Mouse (Mus musculus) CH12.LX (cell line): ENCODE measurements at regions not wholly inside any gene's neighbourhood (a gene's known extent, or its start where the extent isn't known, plus 50 kb on each side); places are given as distances from the start of the nearest gene placed in this dataset.

Experiments
- DNase-seq: peaks from one replicate; pipeline ENCODE4 v3.0.0-alpha.2; 2013; ENCODE audit errors: extremely low read depth
- H3K27ac ChIP-seq: 2 replicates; pipeline ENCODE4 v1.5.1; 2012; ENCODE audit warnings: low read depth, mild to moderate bottlenecking, control low read depth, moderate library complexity; ENCODE audit not compliant: insufficient read depth
- H3K27me3 ChIP-seq: replicated peaks from 2 replicates; pipeline ENCODE3; 2012; ENCODE audit warnings: inconsistent platforms
- H3K36me3 ChIP-seq, 2 experiments: replicated peaks in 1 of 2; 2 replicates each; pipeline versions ENCODE3 to v1.6.1; 2012; ENCODE audit warnings: inconsistent platforms in 1 of 2, low read length in 1 of 2, mild to moderate bottlenecking in 1 of 2, mixed read lengths in 1 of 2, moderate library complexity in 1 of 2; ENCODE audit not compliant: control insufficient read depth in 1 of 2, insufficient read depth in 1 of 2
- H3K4me1 ChIP-seq, 2 experiments: 2 replicates each; pipeline ENCODE4 v1.6.1; 2012; ENCODE audit warnings: inconsistent platforms in 1 of 2, moderate library complexity in 1 of 2; ENCODE audit not compliant: insufficient read depth in 2 of 2, control insufficient read depth in 1 of 2
- H3K4me2 ChIP-seq: 2 replicates; pipeline ENCODE4 v1.6.1; 2012; ENCODE audit warnings: low read depth, mild to moderate bottlenecking, control low read depth; ENCODE audit not compliant: poor library complexity, insufficient read depth, severe bottlenecking
- H3K4me3 ChIP-seq, 3 experiments: fragments of 150-350 bp in 1 of 3; sonication (generic) in 1 of 3; replicated peaks in 1 of 3; 2 replicates each; pipeline versions ENCODE3 to v1.5.1; 2011 to 2012; ENCODE audit warnings: low read depth in 2 of 3, low read length in 2 of 3, mild to moderate bottlenecking in 2 of 3, moderate library complexity in 2 of 3, control low read depth in 1 of 3, improper control_type of control experiment in 1 of 3, inconsistent platforms in 1 of 3, mixed read lengths in 1 of 3; ENCODE audit not compliant: poor library complexity in 1 of 3
- H3K79me2 ChIP-seq: replicated peaks from 2 replicates; pipeline ENCODE4 v1.6.1; 2012; ENCODE audit warnings: mild to moderate bottlenecking, moderate library complexity; ENCODE audit not compliant: control insufficient read depth, poor library complexity, insufficient read depth, severe bottlenecking; ENCODE audit errors: extremely low read depth
- H3K9ac ChIP-seq: 2 replicates; pipeline ENCODE4 v1.6.1; 2012; ENCODE audit warnings: low read depth, mild to moderate bottlenecking, control low read depth, moderate library complexity; ENCODE audit not compliant: insufficient read depth
- H3K9me3 ChIP-seq: replicated peaks from 2 replicates; pipeline ENCODE3; 2012; ENCODE audit warnings: low read length, inconsistent platforms, mixed read lengths
- BHLHE40 ChIP-seq: IDR thresholded peaks from 2 replicates; pipeline ENCODE4 v1.6.1; 2011; ENCODE audit warnings: mild to moderate bottlenecking, low read depth, low read length, improper control_type of control experiment
- CTCF ChIP-seq, 2 experiments: IDR thresholded peaks in 1 of 2; conservative IDR thresholded peaks in 1 of 2; 2 replicates each; pipeline ENCODE4 v1.5.1; 2011 to 2012; ENCODE audit warnings: low read depth in 2 of 2, low read length in 2 of 2, improper control_type of control experiment in 1 of 2, inconsistent platforms in 1 of 2, mild to moderate bottlenecking in 1 of 2, moderate library complexity in 1 of 2
- EP300 ChIP-seq: IDR thresholded peaks from 2 replicates; pipeline ENCODE4 v1.6.1; 2011; ENCODE audit warnings: low read length, improper control_type of control experiment
- ETS1 ChIP-seq: conservative IDR thresholded peaks from 2 replicates; pipeline ENCODE4 v1.6.1; 2012; ENCODE audit warnings: low read depth, mild to moderate bottlenecking, inconsistent platforms, low read length, improper control_type of control experiment, moderate library complexity
- GABPA ChIP-seq: IDR thresholded peaks from 2 replicates; pipeline ENCODE4 v1.6.1; 2012; ENCODE audit warnings: low read depth, low read length, improper control_type of control experiment, inconsistent platforms; ENCODE audit not compliant: insufficient replicate concordance
- HCFC1 ChIP-seq: IDR thresholded peaks from 2 replicates; pipeline ENCODE4 v1.6.1; 2012; ENCODE audit warnings: low read depth, mild to moderate bottlenecking, inconsistent platforms, low read length, improper control_type of control experiment
- IRF4 ChIP-seq: IDR thresholded peaks from 2 replicates; pipeline ENCODE4 v1.6.1; 2014; ENCODE audit warnings: low read depth, mild to moderate bottlenecking, inconsistent platforms, low read length, improper control_type of control experiment
- JUN ChIP-seq: IDR thresholded peaks from 2 replicates; pipeline ENCODE4 v1.6.1; 2011; ENCODE audit warnings: low read depth, mild to moderate bottlenecking, low read length, improper control_type of control experiment, moderate library complexity; ENCODE audit not compliant: insufficient read depth
- KAT2A ChIP-seq: IDR thresholded peaks from 2 replicates; pipeline ENCODE4 v1.6.1; 2012; ENCODE audit warnings: low read length, improper control_type of control experiment, inconsistent platforms; ENCODE audit not compliant: insufficient replicate concordance
- MAFK ChIP-seq: IDR thresholded peaks from 2 replicates; pipeline ENCODE4 v1.6.1; 2011; ENCODE audit warnings: low read length, improper control_type of control experiment; ENCODE audit not compliant: insufficient replicate concordance
- MAX ChIP-seq: IDR thresholded peaks from 2 replicates; pipeline ENCODE4 v1.6.1; 2011; ENCODE audit warnings: low read length, improper control_type of control experiment
- MYC ChIP-seq: IDR thresholded peaks from 2 replicates; pipeline ENCODE4 v1.6.1; 2011; ENCODE audit warnings: low read depth, mild to moderate bottlenecking, improper control_type of control experiment, low read length
- NELFE ChIP-seq: IDR thresholded peaks from 2 replicates; pipeline ENCODE4 v1.6.1; 2011; ENCODE audit warnings: low read depth, low read length, improper control_type of control experiment
- NRF1 ChIP-seq: IDR thresholded peaks from 2 replicates; pipeline ENCODE4 v1.6.1; 2014; ENCODE audit warnings: low read depth, mild to moderate bottlenecking, inconsistent platforms, low read length, improper control_type of control experiment, moderate library complexity
- PAX5 ChIP-seq: IDR thresholded peaks from 2 replicates; pipeline ENCODE4 v1.6.1; 2012; ENCODE audit warnings: low read length, inconsistent platforms, mixed read lengths
- POLR2A ChIP-seq: IDR thresholded peaks from 2 replicates; pipeline ENCODE4 v1.6.1; 2011; ENCODE audit warnings: low read depth, mild to moderate bottlenecking, improper control_type of control experiment, low read length
- SMC3 ChIP-seq: IDR thresholded peaks from 2 replicates; pipeline ENCODE4 v1.6.1; 2011; ENCODE audit warnings: low read depth, low read length, improper control_type of control experiment
- TBP ChIP-seq: conservative IDR thresholded peaks from 2 replicates; pipeline ENCODE4 v1.6.1; 2011; ENCODE audit warnings: low read depth, low read length, improper control_type of control experiment
- UBTF ChIP-seq: IDR thresholded peaks from 2 replicates; pipeline ENCODE4 v1.6.1; 2012; ENCODE audit warnings: low read depth, mild to moderate bottlenecking, inconsistent platforms, low read length, improper control_type of control experiment, moderate library complexity
- USF2 ChIP-seq: conservative IDR thresholded peaks from 2 replicates; pipeline ENCODE4 v1.6.1; 2011; ENCODE audit warnings: low read depth, low read length, improper control_type of control experiment
- ZKSCAN1 ChIP-seq: IDR thresholded peaks from 2 replicates; pipeline ENCODE4 v1.6.1; 2012; ENCODE audit warnings: low read depth, inconsistent platforms, low read length, improper control_type of control experiment, borderline replicate concordance
- ZNF384 ChIP-seq: IDR thresholded peaks from 2 replicates; pipeline ENCODE4 v1.6.1; 2012; ENCODE audit warnings: low read depth, low read length, improper control_type of control experiment, inconsistent platforms
- dilution Hi-C: fragments of 300-500 bp; cut with MboI; formaldehyde crosslinking; loops from 2 replicates; pipeline ENCODE4 v1.14.3; 2020; ENCODE audit warnings: low sequenced_read_pairs; ENCODE audit not compliant: extremely low pct_unique_long_range_greater_than_20kb, extremely low pct_ligation_motif_present
- in situ Hi-C: fragments of 300-500 bp; cut with MboI; formaldehyde crosslinking; loops from 3 replicates; pipeline ENCODE4 v1.14.3; 2019; ENCODE audit warnings: low sequenced_read_pairs, low pct_ligation_motif_present, low pct_unique_long_range_greater_than_20kb, mixed read lengths

- TF ChIP-seq NRF1 (no peak), EP300 (no peak), HCFC1 (no peak), ZNF384 (no peak), JUN (no peak), KAT2A (no peak), MYC (no peak), MAX (no peak), PAX5 (no peak), POLR2A (no peak), TBP (no peak), MAFK (no peak), BHLHE40 (no peak)
- no peak for DNase-seq
- dilution Hi-C loops = no loop called here
- Histone ChIP-seq H3K9ac (no peak overlapping the region), H3K27ac (no peak overlapping the region), H3K79me2 (no peaks in the 10 kb centered on the region), H3K36me3 (no peaks in the 10 kb centered on the region), H3K27me3 (no peaks in the 10 kb centered on the region), H3K4me1 (no peaks in the 10 kb centered on the region), H3K9me3 (no peaks in the 10 kb centered on the region), H3K4me2 (no peak overlapping the region), H3K4me3 (no peak overlapping the region)
- in situ Hi-C loops = no loop called here
Measured at GRCm38 (mm10) chr2:48661222-48661621, 152.7 kb upstream of the Acvr2a start.

GRCm38 (mm10) chr2:48665103-48665502 is 148.8 kb upstream of the Acvr2a start:
- Histone ChIP-seq H3K4me1 (no peaks in the 10 kb centered on the region), H3K4me3 (no peak overlapping the region), H3K27me3 (no peaks in the 10 kb centered on the region), H3K9me3 (no peaks in the 10 kb centered on the region), H3K4me2 (no peak overlapping the region), H3K9ac (no peak overlapping the region), H3K79me2 (no peaks in the 10 kb centered on the region), H3K36me3 (no peaks in the 10 kb centered on the region), H3K27ac (no peak overlapping the region)
- DNase-seq = no peak
- in situ Hi-C loops = no loop called here
- no peak for TF ChIP-seq MAFK
- TF ChIP-seq TBP = no peak
- no peak for TF ChIP-seq KAT2A
- no peak for TF ChIP-seq SMC3
- no peak for TF ChIP-seq NELFE
- TF ChIP-seq CTCF (conservative IDR thresholded peaks at IDR 0.05 in 1 of 2, IDR thresholded peaks at IDR 0.05 in 1 of 2; ENCODE audit: low read depth in 2 of 2, low read length in 2 of 2) = no peak
- no peak for TF ChIP-seq GABPA
- TF ChIP-seq ZKSCAN1 = no peak
- TF ChIP-seq MYC = no peak
- TF ChIP-seq IRF4 = no peak
- TF ChIP-seq ETS1 = no peak
- no peak for TF ChIP-seq UBTF
- TF ChIP-seq USF2 = no peak
- no peak for TF ChIP-seq POLR2A
- dilution Hi-C loops = no loop called here
